Mouse (Mus musculus) myocyte (in vitro differentiated cells): ENCODE results near the gene Endou.

ENCODE experiments used
- CEBPB ChIP-seq: IDR thresholded peaks from 2 replicates; pipeline ENCODE4 v1.6.1; 2011; ENCODE audit warnings: mild to moderate bottlenecking, moderate library complexity; ENCODE audit not compliant: poor library complexity, insufficient read depth, severe bottlenecking
- E2F4 ChIP-seq: IDR thresholded peaks from one replicate; pipeline ENCODE4 v1.6.1; 2011; ENCODE audit warnings: mild to moderate bottlenecking, control low read depth, moderate library complexity; ENCODE audit not compliant: insufficient read depth
- MAX ChIP-seq: IDR thresholded peaks from one replicate; pipeline ENCODE4 v1.6.1; 2011; ENCODE audit warnings: low read depth, mild to moderate bottlenecking, control low read depth
- MYOD1 ChIP-seq, 3 experiments: IDR thresholded peaks; one replicate each; pipeline ENCODE4 v1.6.1; 2011; ENCODE audit warnings: control low read depth in 2 of 3, low read depth in 2 of 3, mild to moderate bottlenecking in 2 of 3, moderate library complexity in 1 of 3; ENCODE audit not compliant: insufficient read length in 2 of 3, control insufficient read depth in 1 of 3
- MYOG ChIP-seq, 3 experiments: IDR thresholded peaks; one replicate each; pipeline ENCODE4 v1.6.1; 2011; ENCODE audit warnings: control low read depth in 2 of 3, low read depth in 2 of 3, mild to moderate bottlenecking in 2 of 3; ENCODE audit not compliant: insufficient read length in 2 of 3, control insufficient read depth in 1 of 3, insufficient read depth in 1 of 3
- POLR2A ChIP-seq: IDR thresholded peaks from one replicate; pipeline ENCODE4 v1.6.1; 2011; ENCODE audit warnings: low read depth, mild to moderate bottlenecking, control low read depth, moderate library complexity; ENCODE audit not compliant: insufficient read length
- POLR2AphosphoS2 ChIP-seq: IDR thresholded peaks from one replicate; pipeline ENCODE4 v1.6.1; 2011; ENCODE audit warnings: low read depth, control low read depth; ENCODE audit not compliant: insufficient read length
- REST ChIP-seq: IDR thresholded peaks from one replicate; pipeline ENCODE4 v1.6.1; 2011; ENCODE audit warnings: mild to moderate bottlenecking, control low read depth, moderate library complexity; ENCODE audit not compliant: insufficient read depth, insufficient read length
- SRF ChIP-seq: IDR thresholded peaks from one replicate; pipeline ENCODE4 v1.6.1; 2011; ENCODE audit warnings: low read depth; ENCODE audit not compliant: control insufficient read depth, insufficient read length
- TCF12 ChIP-seq: IDR thresholded peaks from one replicate; pipeline ENCODE4 v1.6.1; 2011; ENCODE audit warnings: mild to moderate bottlenecking, control low read depth; ENCODE audit not compliant: poor library complexity, insufficient read depth, severe bottlenecking
- TCF3 ChIP-seq: IDR thresholded peaks from one replicate; pipeline ENCODE4 v1.6.1; 2011; ENCODE audit warnings: low read depth, control low read depth; ENCODE audit not compliant: insufficient read length
- USF1 ChIP-seq: IDR thresholded peaks from one replicate; pipeline ENCODE4 v1.6.1; 2011; ENCODE audit warnings: low read depth, mild to moderate bottlenecking, control low read depth, moderate library complexity

GRCm38 (mm10) chr15:97776514-97776913 is 45.4 kb upstream of the Endou start:
- TF ChIP-seq MYOD1 (IDR thresholded peaks at IDR 0.05; ENCODE audit: control insufficient read depth in 1 of 3, insufficient read length in 2 of 3, low read depth in 2 of 3), result no peak
- TF ChIP-seq POLR2A, result no peak
- TF ChIP-seq MAX, result no peak
- no peak for TF ChIP-seq TCF12
- no peak for TF ChIP-seq POLR2AphosphoS2
- no peak for TF ChIP-seq MYOG (IDR thresholded peaks at IDR 0.05; ENCODE audit: control insufficient read depth in 1 of 3, insufficient read depth in 1 of 3, insufficient read length in 2 of 3, low read depth in 2 of 3)
- no peak for TF ChIP-seq USF1
- no peak for TF ChIP-seq E2F4
- no peak for TF ChIP-seq CEBPB
- TF ChIP-seq REST, result no peak
- TF ChIP-seq TCF3, result no peak
- TF ChIP-seq SRF, result no peak
